Mouse (Mus musculus) heart, adult 2 months (tissue): ENCODE measurements around the gene Arrdc3.

Experiments used
- CTCF ChIP-seq: fragments of 200-600 bp; IDR thresholded peaks from 2 replicates; pipeline ENCODE4 v1.8.1; 2022; ENCODE audit warnings: antibody characterized with exemption, mild to moderate bottlenecking, moderate library complexity
- EP300 ChIP-seq: fragments of 200-500 bp; IDR thresholded peaks from 2 replicates; pipeline ENCODE4 v1.6.1; 2011; ENCODE audit warnings: low read depth, low read length, control low read depth; ENCODE audit not compliant: insufficient read depth
- POLR2A ChIP-seq: fragments of 200-500 bp; IDR thresholded peaks from 2 replicates; pipeline ENCODE4 v1.6.1; 2011; ENCODE audit warnings: mild to moderate bottlenecking, low read depth, low read length, control low read depth; ENCODE audit not compliant: insufficient read depth

DNA sequence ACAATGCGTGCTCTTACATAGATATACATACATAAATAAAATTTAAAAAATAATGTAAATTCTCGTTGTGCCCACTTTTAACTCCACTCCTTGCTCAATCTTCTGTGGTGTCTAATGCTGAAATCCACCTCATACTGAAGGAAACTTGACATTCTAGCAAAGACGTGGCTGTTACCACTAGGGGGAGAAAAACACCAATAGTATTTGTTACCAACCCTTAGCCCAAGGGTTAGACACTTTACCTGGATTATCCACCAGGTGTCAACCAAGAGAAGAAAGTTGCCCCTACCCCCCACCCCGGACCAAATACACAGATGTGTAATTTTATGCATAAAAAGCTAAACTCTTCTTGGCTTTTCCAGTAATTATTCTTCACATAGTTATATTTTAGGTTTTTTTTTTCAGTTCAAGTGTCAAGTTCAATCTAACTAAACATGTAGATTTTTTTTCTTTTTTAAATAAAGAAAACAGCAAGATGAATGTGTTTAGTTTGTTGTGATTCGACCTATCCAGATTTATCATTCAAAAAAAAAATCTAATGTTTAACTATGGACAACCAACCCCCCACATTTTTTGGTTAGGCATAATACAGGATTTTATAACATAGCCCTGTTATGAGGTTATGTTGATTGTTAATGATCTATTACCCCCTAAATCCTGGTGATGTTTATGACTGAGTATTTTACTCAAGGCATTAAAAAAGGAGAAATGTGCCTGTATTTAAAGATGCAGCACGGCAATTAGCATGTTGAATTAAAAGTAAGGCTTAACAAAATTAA, 1.3 kb upstream of the Arrdc3 start:
- TF ChIP-seq CTCF (no peak; the same call in 1 of the 2 replicates), POLR2A (no peak), EP300 (no peak)
